Mouse (Mus musculus) CD4-positive, CD25-positive, alpha-beta regulatory T cell, adult 4 months (primary cell): ENCODE data around the gene Alkbh3. TPM values are rescaled to one million over a fixed set of nuclear protein-coding genes. Genes with fewer than 3 reads are reported as not detected.

Experiments used
- ATAC-seq: one replicate; pipeline ENCODE4 v1.8.0; 2017
- polyA plus RNA-seq, 2 experiments: library from polyadenylated mRNA; unstranded; fragments of 100-300 nt; shearing (Covaris generic); gene quantifications; one replicate each; pipeline ENCODE4 v1.2.1; 2017

The Alkbh3 gene
- polyA plus RNA-seq, 2 experiments from 2014 or later, result 55.1 to 70.7 TPM

DNA sequence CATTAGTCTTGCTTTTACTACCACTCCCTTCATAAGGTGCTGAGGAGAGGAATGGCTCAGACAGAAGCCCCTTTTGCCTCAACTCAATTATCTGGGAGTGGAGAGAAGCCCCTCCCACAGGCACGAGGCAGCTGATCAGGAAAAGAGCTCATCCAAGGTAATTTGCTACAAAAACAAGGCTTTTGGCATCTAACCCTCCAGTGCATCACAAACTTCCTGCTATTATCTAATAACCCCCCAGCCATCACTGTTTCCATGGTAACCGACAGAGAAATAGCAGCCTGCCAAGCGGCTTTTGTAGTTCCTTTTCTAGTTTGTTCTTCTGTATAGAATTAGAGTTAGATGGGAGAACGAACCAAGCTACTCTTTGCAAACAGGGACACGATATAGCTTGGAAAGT is 18.3 kb downstream of the Alkbh3 start:
- ATAC-seq, result no peak

DNA sequence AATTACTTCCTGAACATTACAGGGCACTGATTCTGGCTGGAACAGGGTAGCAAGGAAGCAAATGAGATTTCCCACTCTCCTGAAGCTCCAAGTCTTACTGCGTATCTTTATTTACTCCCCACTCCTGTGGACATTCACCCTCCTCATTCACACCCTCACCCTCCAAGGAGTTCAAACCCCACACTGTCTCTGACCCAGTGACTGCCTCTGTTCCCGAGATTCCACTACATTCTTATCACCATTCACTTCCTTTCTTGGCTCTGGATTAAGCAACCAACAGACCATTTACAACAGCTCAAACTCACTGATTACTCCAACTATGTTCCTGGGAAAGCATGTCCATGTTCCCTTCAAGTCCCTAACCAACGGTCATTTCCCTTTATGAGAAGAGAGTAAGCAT is 19.3 kb downstream of the Alkbh3 start:
- no peak for ATAC-seq

DNA sequence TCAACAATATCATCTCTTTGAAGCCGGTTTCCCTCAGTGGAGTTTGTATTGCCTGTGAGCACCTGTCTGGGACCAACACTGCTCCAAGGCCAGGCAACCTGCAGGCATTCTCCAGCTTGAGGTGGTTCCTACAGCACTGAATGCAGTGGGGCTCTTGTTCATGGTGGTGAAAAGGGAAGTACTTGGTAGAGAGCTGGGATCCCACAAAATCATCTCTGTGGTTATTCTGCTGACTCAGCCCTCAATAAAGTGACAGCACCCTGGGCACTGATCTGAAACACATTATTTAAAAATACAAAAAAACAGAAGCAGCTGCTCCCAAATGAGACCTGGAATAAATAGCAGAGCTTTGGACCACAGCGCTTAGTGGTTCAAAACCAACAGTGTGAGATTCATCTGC is 22.2 kb downstream of the Alkbh3 start:
- no peak for ATAC-seq

DNA sequence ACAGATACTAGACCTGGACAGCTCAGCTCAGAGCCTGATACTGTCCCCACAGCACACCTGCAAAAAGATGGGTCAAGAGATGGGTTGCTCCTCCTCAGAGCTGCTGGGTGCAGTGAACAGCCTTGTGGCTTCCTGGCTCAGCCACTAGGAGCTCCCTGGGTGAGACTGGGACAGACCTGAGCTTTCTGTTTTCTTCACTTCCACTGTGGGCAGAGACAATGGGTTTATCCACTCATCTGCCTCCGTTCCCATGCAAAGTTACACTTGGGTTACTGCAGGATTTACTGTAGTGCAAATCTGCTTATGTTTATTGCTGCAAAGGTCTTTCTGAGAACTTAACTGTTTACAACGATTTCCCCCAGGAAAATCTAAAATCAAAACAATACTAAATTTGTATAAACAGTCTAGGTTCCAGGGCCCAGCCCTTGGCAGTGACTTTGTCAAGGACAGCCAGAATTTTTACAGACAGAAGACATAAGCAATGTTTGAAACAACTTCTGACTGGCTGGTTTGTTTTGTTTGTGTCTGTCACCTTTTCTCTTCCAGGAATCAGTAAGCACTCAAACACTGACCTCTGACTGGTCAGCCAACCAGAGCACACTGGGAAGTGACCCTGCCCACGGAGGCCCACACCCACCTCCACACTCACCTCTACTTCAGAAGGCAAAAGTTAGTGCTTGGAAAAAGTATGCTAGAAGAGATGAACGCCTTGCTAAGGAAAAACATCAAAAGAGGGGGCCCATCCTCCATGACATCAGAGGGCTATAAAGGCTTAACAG is 28.0 kb downstream of the Alkbh3 start:
- no peak for ATAC-seq

DNA sequence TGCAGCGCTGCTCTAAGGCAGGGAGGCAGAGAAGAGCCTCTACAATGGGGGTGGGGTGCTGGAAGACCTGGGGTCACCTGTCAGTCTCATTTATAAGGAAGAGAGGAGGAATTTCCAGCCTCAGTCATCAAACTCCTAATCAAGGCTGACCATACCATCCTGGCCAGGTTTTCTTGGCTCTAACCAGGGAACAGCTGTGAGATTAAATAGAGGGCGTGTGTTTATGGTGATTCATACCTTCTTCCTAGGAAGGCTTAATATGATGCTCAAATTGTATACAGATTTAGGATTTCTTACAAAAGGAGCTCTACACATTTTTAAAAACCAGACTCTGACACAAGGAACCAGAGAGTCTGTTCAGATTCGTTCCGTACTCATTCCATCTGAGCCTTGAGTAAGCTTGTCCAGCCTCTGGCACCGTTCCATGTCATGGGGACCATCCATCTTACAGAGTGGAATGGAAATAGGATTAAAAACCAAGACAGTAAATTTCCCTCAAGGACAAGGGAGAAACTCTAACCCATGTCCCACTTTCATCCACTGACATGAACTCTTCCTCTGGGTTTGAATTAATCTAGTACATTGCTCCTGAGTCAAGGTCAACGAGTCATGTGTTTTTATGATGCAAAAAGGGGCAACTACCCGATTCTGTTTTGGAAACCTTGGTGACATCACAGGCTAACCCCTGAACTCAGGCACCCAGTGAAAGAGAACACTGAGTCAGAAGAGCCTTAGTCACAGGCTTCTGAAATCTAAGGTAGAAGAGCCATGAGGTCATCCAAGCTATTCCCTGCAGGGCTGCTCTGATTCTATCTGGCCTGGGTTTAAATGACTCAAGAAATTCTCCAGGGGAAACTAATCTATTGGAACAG is 31.1 kb downstream of the Alkbh3 start:
- ATAC-seq, result no peak

DNA sequence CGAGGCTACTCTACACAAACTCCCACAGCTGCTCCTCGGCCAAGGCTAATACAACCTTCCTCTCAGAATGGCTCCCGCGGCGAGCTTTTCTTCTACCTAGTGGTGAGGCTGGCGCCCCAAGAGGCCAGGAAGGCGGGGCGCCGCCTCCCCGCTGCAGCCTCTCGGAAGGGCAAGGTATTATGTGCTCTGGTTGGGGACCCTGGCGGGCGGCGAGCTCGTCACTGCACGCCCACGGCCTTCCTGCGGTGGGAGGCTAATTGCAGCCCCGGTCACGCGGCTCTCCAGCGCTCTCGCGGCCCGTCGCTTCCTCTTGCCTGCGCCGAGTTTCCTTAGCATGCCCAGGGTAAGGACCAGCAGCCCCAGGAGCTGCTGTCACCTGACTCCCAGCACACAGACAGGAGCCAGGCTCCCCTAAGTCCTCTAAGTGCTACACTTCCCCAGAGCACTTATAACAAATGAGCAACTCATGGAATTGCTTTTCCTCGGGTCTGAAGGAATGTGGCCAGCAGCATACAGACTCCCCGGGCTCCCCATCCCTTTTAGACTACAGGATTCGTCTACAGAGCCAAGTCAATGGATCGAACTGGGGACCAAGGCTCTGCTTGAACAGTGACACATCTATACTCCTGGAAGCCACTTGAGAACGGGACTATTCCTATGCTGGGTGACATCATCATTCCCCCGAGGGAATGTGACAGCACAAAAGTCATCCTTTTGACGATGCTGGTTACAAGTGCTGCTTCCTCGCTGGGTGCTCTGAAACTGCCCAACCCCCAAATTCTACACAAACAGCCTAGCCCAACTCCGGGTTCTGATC is 34.0 kb downstream of the Alkbh3 start:
- peak; percentile 91 for ATAC-seq

DNA sequence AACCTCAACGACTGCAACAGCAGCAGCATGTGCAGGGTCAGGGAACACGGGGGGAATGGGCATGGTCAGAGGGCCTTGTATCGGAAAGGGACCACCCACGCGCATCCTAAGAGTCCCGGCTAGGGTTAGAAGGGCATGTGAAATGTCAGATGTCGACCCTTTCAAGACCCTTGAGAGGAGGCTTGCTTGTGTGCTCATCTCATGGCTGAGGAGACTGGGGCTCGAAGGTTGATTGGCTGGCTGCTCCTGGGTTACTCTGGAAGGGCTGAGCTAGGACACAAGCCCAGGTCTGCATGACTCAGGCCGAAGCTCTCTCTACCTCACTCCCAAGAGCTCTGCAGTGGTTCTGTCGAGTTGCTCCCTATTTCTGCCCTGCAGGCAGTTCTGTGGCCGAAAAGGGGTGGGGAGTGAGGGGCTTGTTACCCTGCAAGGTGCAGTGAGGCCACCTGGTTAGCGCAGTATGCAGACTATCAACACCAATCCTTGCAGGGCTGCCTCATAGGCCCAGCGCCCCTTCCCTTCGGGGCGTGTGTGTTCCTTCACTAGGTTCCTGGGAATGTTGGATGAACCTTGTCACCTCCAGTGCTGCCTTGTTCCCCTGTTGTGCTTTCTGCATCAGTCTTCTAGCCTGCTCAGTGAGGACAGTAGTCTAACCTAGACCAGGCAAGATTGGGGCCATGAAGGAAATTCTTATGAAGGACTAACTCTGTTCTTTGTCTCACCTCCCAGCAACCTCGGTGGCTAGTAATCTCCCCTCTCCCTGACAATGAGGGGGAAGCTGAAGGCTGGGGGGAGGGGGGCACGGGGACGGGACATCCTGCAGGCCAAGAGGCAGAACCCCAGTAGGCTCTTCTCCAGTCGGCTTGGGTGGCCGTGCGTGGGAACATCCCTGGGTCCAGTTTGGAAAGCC is 34.8 kb downstream of the Alkbh3 start:
- peak; percentile 22 for ATAC-seq

DNA sequence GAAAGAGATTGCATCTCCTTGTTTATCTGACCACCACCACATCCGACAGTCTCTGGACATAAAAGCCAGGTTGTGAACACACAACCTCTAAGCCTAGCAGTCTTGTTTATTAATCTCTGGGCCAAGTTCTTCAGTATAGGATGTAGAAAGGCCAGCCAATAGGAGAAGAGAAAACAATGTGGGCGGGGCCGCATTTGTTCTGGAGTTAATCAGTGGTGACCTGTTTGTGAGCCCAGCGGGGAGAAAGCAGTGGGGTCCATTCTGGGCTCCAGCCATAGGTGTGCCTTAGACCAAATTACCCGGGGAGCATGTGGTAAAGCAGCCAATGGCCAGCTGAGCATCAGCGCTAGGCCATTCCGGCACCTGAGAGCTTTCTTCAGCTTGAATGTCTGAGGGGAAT is 35.6 kb downstream of the Alkbh3 start:
- ATAC-seq, result no peak

DNA sequence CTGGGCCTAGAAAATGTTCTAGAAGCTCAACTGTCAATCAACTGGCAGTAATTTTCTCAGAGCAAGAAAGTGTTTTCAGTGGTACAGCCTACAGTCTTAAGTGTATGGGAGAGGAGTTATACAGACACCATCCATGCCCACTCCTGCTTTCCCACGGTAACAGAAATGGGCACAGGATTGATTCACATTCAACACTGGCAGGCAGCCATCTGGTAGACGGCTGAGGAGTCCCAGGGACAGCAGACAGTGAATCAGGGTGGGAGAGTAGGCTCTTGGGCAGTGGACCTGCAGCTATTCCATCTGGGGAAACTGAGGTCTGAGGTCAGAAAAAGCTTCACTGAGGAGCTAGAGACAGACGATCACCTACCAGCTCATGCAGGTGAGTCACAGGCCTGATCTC is 39.0 kb downstream of the Alkbh3 start:
- ATAC-seq, result no peak

DNA sequence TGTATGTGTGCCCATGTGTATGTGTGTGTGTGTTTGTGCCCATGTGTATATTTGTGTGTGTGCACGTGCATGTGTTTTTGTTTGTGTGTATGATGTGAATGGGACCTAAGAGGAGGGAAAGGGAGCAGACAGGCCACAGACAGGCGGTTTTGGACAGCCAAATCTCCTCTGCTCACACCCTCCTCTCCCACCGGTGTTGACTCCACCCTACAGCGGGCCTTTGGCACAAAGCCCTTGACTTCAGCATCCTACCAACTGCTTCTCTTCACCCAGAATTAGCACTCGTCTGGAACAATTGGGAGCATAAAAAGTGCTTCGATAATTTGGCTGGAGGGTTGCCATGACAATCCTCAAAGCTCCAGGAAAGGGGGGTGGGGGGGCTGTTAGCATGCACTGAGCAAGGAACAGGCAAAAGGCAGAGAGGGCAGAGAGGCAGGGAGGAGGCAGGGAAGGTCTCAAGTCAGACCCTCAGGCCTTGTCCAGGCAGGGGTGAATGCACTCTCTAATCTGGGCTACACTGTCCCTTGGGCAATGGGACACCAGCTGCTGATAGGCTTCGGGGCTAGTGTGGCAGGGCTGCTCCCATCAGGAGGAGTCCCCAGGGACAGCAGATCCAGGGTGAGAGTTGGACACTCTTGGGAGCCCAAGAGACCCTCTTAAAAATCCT is 46.0 kb downstream of the Alkbh3 start:
- no peak for ATAC-seq

DNA sequence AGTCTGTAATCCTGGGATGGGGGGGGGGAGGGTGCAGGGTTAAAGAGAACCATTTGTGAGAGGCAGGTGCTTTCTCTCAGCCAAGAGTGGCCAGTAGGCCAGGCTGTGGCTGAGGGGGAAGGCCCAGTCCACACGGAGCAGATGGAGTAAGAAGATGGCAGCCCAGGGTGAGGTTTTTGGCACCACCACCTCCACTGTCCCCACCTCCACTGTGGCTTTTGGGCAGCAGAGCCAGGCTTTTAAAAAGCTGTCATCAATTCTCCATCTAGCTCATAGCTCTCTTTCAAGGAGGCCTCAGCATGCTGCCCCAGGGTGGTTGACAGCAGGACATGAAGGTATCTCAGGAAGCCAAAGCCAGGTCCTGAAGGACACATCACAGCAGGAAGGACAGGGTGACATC is 46.8 kb downstream of the Alkbh3 start:
- no peak for ATAC-seq

DNA sequence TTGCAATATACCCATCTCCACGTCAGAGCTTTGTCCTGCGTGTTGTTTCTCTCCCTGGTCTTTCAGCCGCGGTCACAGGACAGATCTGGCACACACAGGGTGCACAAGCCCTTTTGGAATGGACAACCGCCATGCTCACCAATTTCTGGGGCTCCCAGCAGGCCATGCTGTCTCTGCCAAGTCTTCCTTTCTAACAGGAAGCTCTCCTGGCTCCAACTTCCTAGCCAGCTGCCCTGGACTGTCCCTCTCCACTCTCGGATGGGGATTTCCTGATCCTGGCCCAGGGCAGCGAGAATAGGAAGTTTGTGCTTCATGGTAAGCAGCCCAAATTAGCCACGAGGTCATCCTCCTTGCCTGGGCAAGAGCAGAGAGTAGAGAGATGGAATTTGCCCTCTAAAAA is 48.9 kb downstream of the Alkbh3 start:
- no peak for ATAC-seq

DNA sequence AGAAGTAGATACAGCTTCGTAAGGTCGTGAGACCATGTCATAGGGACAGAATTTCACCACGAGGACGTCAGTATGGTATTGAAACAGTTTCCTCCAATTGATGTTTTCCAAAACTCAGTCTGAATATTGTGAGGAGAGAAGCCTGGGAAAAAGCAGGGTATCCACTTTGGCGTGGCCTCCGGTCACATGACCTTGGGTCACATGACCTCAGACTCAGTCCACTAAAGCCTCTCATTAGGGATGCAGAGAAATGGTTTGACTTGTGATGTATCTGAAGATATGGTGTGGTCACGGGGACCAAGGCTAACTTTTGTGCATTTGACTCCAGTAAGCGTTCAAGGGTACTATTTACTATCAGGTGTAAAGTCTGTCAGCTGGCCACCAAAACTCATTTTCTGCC is 51.3 kb downstream of the Alkbh3 start:
- no peak for ATAC-seq

DNA sequence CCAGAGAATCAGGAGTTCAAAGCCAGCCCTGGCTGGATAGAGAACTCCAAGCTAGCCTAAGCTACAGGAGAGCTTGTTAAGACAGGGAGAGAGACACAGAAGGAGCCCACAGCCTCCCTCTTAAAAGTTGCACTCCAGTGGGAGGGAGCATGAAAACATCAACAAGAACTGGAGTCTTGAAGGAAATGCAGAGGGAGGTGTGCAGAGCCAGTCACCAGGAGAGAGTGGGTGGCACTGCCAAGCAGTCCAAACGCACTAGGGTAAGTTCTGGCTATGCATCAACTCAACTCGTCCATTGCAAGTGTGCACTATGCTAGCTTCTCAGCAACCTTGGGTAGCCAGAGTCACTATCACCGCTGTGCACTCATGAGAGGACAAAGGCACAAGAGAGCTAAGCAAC is 52.4 kb downstream of the Alkbh3 start:
- no peak for ATAC-seq

DNA sequence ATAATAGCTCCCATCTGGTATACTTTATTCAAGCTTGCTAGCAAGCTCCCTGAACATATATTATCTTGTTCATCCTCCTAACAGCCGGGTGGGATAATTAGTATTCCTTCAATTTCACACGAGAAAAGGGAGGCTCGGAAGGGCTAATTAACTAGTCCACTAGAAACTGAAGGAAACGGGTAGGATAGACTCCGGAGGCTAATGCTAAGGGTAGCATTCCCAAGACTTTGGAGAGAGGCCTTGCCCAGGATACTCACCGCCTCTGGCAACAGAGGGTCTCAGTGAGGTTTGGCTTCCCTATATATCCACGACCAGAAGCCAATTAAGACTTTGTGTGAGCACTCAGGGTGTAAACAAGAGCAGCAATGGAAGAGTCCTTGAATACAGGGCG is 52.8 kb downstream of the Alkbh3 start:
- no peak for ATAC-seq

DNA sequence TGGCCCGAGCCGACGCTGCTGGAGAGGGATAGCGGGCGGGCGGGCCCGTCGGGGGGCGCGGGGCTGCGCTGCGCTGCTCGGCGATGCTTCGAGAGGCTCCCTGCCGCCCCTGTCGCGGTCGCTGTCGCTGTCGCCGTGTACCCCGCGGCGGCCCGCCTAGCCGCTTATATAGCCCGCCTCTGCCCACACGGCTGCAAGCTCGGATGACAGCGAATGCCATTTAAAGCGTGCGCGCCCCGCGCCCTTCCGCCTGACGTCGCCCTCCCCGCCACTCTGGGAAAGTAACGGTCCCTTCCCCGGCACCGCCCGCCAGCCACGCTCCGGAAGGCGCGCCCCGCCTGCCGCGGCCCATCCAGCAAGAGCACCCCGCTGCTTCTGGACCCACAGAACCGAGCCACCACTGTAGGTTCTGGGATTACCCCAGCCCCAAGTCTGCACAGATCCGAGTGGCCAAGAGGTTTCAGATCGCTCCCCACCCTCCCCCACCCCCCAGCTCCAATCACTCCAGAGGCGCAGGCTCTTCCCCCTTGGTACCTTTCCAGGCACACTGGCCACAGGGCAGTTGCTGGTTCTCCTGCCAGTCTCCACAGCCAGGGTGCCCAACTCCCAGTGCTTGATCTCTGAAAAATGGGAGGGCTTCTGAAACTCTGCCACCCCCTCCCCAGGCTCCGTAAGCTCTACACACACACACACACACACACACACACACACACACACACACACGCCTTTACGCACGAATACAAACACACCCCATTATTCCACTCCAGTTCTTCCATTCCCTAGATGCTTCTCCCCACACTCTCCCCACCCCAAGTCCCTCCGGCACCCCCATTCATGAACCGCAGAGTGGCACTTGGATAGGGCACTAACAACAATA is 53.5 kb downstream of the Alkbh3 start, which contains the start of gene Gm13889:
Gm13889 (minus strand) TSS at position 294 of the 877 bp plus-strand sequence.
- ATAC-seq, result peak; percentile 41

DNA sequence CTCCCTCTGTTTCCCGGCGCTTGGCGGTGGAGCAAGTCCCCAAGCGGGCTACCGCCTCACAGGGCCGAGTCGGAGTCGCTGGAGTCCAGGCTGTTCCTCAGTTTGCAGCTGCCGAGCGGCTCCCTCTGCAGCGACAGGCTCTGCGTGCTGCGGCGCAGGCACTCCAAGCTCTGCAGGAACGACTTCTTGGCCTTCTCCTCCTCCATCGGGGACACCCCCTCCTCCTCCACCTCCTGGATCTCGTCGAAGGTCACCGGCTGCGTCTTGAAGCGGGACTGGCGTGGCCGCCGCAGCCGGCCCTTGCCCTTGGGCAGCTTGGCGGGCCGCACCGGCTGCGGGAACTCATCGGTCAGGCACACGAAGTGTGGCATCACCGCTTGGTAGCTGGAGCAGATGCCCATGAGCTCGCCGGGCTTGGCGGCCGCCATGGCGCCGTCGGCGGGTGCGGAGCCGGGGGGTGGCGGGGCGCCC is 54.2 kb downstream of the Alkbh3 start:
- no peak for ATAC-seq

DNA sequence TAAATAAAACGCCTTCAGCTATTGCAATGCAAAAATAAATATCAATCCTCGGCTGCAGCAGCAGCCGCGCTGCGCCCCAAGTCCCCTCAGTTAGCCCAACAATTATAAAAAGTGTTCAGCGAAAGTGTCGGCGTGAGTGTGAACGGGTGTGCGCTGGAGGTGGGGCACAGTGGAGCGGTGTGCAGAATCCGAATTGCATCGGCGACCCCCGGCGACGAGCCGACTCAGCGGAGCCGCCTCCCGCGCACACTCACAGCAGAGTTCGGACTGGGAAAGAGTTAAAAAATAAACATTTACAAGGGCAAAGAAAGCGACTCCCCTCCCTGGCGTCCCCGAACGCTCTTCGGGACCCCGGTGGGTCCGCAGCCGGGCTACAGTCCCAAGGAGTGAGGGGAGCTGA is 54.7 kb downstream of the Alkbh3 start:
- no peak for ATAC-seq

DNA sequence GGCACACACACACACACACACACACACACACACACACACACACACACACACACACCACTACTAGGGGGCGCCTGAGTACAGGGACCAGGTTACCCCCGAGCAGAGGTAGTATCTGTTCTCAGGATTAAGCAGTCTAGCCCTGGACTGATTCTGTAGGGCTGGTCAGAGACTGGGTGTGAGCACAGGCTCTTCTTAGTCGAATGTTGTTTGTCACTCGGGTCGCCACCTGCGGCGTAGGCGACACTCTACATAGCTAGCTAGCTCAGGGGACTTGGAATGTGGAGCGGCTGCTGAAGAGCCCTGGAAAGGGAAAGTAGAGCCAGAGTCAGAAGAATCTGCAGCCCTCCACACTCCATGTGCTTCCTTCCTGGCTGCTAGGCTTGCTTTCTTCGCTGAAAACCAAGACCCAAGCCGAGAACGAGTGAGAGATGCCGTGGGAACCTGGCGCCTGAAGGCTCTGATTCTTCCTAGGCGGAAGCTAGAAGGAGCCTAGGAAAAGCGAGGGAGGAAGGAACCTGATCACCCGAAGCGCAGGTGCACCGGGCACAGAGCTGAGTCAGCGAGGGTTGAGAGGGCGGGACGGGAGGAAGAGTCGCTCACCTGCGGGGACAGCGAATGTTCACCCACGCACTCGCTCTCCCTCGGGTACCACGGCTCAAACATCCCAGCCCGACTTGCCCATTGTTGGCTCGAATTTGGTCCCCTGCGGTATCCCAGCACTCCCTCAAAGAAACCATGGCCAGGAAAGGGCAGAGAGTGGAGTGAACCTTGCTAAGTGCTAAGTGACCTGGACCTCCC is 55.6 kb downstream of the Alkbh3 start:
- peak; percentile 8 for ATAC-seq
